ENCODE assay signal across 1 mouse cellular context in the genomic region with DNA sequence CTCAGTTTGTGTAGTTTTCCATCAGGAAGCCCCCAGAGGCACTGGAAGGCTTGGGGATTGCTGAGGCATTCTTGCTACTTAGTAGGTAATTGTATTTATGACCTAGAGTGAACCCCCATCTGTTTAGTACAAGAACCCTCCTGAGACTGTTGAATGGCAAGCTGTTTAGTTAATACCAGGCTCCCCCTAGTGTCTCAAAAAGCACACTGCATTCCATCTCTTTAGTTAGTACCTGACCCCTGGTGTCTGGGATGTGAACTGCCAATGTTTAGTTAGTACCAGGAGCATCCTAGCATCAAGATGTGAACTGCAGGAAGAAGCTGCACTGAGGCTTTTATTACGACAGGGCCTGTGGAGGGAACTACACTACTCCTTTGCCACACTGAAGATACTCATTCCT.
TF ChIP-seq lines count a peak whose summit lies in the region.

No protein-coding gene starts in this region.

TF ChIP-seq in CH12.LX, 34 proteins besides CTCF, POLR2A, EP300 and RAD21 (continued from another document):
- TF ChIP-seq UBTF (IDR thresholded peaks at IDR 0.05; ENCODE audit: low read depth, low read length) (no peak), CHD2 (IDR thresholded peaks at IDR 0.05; ENCODE audit: low read length) (no peak), NRF1 (IDR thresholded peaks at IDR 0.05; ENCODE audit: low read depth, low read length) (no peak), ETS1 (conservative IDR thresholded peaks at IDR 0.05; ENCODE audit: low read depth, low read length) (no peak)
